Mouse (Mus musculus): ENCODE data around the gene Tmod4. TPM values are rescaled to one million over a fixed set of nuclear protein-coding genes. Genes with fewer than 3 reads are reported as not detected.
A peak's percentile ranks its signal among the peaks of the same experiment; 100 is the strongest.

The Tmod4 gene
- total and polyA plus RNA-seq, 3 experiments, result 3.1 to 5.4 TPM; not detected in 1

GRCm38 (mm10) chr3:95153874-95154273 lies 29.6 kb downstream of the Tmod4 start (continued):
- TF ChIP-seq ZKSCAN1 (IDR thresholded peaks at IDR 0.05; ENCODE audit: low read depth, low read length) (no peak), MAFK (IDR thresholded peaks at IDR 0.05; ENCODE audit: borderline replicate concordance, low read depth, low read length) (no peak), JUND (IDR thresholded peaks at IDR 0.05; ENCODE audit: low read depth, low read length) (no peak), POLR2AphosphoS5 (IDR thresholded peaks at IDR 0.05; ENCODE audit: borderline replicate concordance, low read depth, low read length) (no peak), NELFE (IDR thresholded peaks at IDR 0.05; ENCODE audit: low read depth, low read length) (no peak), UBTF (IDR thresholded peaks at IDR 0.05; ENCODE audit: borderline replicate concordance, insufficient read depth, low read depth, low read length) (no peak), MEF2A (IDR thresholded peaks at IDR 0.05; ENCODE audit: extremely low read depth, insufficient replicate concordance, low read depth, low read length, poor library complexity, severe bottlenecking) (peak; percentile 17; the same call in 1 of the 2 replicates), KAT2A (conservative IDR thresholded peaks at IDR 0.05; ENCODE audit: low read depth, low read length) (no peak), HCFC1 (IDR thresholded peaks at IDR 0.05; ENCODE audit: low read depth, low read length) (no peak), CHD1 (IDR thresholded peaks at IDR 0.05; ENCODE audit: low read depth, low read length) (no peak), ETS1 (IDR thresholded peaks at IDR 0.05; ENCODE audit: low read depth, low read length) (no peak), MAX (IDR thresholded peaks at IDR 0.05; ENCODE audit: low read length) (peak; percentile 70)

GRCm38 (mm10) chr3:95159511-95159986 lies 35.3 kb downstream of the Tmod4 start:
- peaks cover 0 to 5% of the 10 kb centered on the region in 2 experiments; a peak in 2 of 4 replicates for H3K36me3 ChIP-seq (ENCODE audit: control insufficient read depth in 1 of 2, insufficient read depth in 2 of 2, low read length in 2 of 2)
- H3K4me3 ChIP-seq (ENCODE audit: control insufficient read depth in 1 of 2, insufficient read depth in 1 of 2, low read depth in 2 of 2, low read length in 2 of 2), result peak overlapping the region; percentile 70 to 96
- TF ChIP-seq NELFE (IDR thresholded peaks at IDR 0.05; ENCODE audit: low read depth, low read length), result no peak
- TF ChIP-seq TBP (IDR thresholded peaks at IDR 0.05; ENCODE audit: low read depth, low read length), result no peak; the same call in 1 of the 2 replicates
- no peak for TF ChIP-seq GABPA (IDR thresholded peaks at IDR 0.05; ENCODE audit: low read depth, low read length)
- TF ChIP-seq ZKSCAN1 (IDR thresholded peaks at IDR 0.05; ENCODE audit: low read depth, low read length), result peak; percentile 3; the same call in 1 of the 2 replicates
- 0 out of 4 replicates have a peak, but pooled peaks of 1 of the 2 experiments have one; percentile 12 for TF ChIP-seq USF2 (IDR thresholded peaks at IDR 0.05; ENCODE audit: borderline replicate concordance in 1 of 2, insufficient read depth in 1 of 2, low read depth in 1 of 2, low read length in 2 of 2)
- TF ChIP-seq NRF1 (IDR thresholded peaks at IDR 0.05; ENCODE audit: insufficient read depth, low read depth, low read length, poor library complexity, severe bottlenecking), result no peak
- TF ChIP-seq GATA1 (IDR thresholded peaks at IDR 0.05; ENCODE audit: low read depth, low read length), result peak; percentile 65
- 0 out of 4 replicates have a peak, but pooled peaks of 1 of the 2 experiments have one; percentile 22 for TF ChIP-seq EP300 (IDR thresholded peaks at IDR 0.05; ENCODE audit: low read depth in 1 of 2, low read length in 2 of 2)
- TF ChIP-seq MYC (IDR thresholded peaks at IDR 0.05; ENCODE audit: low read depth, low read length), result 0 out of 2 replicates have a peak, but pooled peaks have one; percentile 3
- no peak; the same call in 1 of the 2 replicates for TF ChIP-seq CHD1 (IDR thresholded peaks at IDR 0.05; ENCODE audit: low read depth, low read length)
- no peak for TF ChIP-seq CTCF (IDR thresholded peaks at IDR 0.05 in 2 of 3, conservative IDR thresholded peaks at IDR 0.05 in 1 of 3; ENCODE audit: control insufficient read depth in 1 of 3, insufficient read depth in 1 of 3, low read depth in 2 of 3, low read length in 3 of 3, poor library complexity in 1 of 3, severe bottlenecking in 1 of 3)
- no peak overlapping the region for H3K27ac ChIP-seq (ENCODE audit: control insufficient read depth, low read depth, low read length)
- peak overlapping the region; percentile 53 for H3K9ac ChIP-seq (ENCODE audit: control insufficient read depth, low read depth, low read length, poor library complexity, severe bottlenecking)
- H3K9me3 ChIP-seq (replicated peaks; ENCODE audit: insufficient read depth, low read length), result no peaks in the 10 kb centered on the region
- H3K79me2 ChIP-seq (ENCODE audit: control insufficient read depth, insufficient read depth, low read length, poor library complexity), result no peaks in the 10 kb centered on the region
- H3K4me1 ChIP-seq (ENCODE audit: control insufficient read depth in 1 of 2, insufficient read depth in 2 of 2, low read length in 2 of 2), result peaks cover 2 to 18% of the 10 kb centered on the region in 2 experiments
- no peak for DNase-seq (ENCODE audit: low read depth, low spot score)
- H3K27me3 ChIP-seq (ENCODE audit: control insufficient read depth in 1 of 2, insufficient read depth in 2 of 2, low read length in 2 of 2), result no peaks in the 10 kb centered on the region; a peak in 1 of 4 replicates

All from MEL (cell line).